Mouse (Mus musculus): Measurements from ENCODE around the gene Acot1.

The Acot1 gene

DNA sequence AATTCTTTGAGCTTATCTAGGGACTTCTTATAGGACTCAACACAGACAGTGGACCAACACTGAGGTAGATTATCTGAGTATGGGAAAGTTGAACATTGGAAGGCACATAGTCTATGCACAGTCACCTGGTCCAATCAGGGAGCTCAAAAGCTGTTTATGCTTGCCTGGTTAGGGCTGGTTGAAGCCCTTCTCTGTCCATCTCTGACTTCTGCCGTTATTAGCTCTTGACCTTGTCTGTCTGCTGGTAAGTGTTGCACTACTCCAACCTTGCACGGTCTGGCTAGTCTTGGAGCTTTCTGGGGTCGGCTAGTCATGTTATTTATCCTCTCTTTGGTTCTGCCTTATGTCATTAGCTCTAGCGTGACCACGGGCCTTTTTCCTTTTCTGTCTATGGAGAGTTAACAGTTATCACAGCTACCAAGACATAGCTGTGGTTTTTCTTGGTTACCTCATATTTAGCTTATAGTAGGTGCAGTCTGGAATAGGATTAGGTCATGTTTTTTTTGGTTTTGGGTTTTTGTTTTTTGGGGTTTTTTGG is 42.7 kb downstream of the Acot1 start, which contains the start of gene Acot3:
Gene Acot3, plus strand, starts transcription at position 208 of the 538 bp plus-strand sequence.
- in situ Hi-C loops (cut with MboI; ENCODE audit: low pct_unique_long_range_greater_than_20kb in 1 of 2, low sequenced_read_pairs in 2 of 2, unreplicated experiment in 1 of 2) = loop anchor here (25.0 kb wide), 2 partner anchors 265 to 340 kb away; no protein-coding TSS in a partner anchor

DNA sequence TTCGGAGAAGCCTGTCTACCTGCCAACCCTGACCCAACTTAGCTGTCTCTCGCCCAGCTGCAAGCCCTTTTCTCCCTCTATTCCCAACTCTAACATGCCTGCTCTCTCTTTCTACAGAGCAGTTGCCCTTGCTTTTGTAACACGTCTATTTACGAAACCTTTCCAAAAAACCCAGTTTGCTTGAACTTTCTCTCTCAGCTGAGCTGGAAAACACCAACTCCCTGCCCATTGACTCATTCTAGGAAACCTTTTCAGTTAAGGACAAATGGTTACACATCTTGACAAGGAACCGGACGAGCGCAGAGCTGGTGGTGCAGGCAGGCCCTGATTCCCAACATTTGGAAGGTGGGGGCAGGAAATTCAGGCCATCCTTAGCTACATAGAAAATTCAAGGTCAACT is 43.3 kb downstream of the Acot1 start:
- in situ Hi-C loops (cut with MboI; ENCODE audit: low pct_unique_long_range_greater_than_20kb in 1 of 2, low sequenced_read_pairs in 2 of 2, unreplicated experiment in 1 of 2) = loop anchor here (25.0 kb wide), 2 partner anchors 265 to 340 kb away; no protein-coding TSS in a partner anchor

DNA sequence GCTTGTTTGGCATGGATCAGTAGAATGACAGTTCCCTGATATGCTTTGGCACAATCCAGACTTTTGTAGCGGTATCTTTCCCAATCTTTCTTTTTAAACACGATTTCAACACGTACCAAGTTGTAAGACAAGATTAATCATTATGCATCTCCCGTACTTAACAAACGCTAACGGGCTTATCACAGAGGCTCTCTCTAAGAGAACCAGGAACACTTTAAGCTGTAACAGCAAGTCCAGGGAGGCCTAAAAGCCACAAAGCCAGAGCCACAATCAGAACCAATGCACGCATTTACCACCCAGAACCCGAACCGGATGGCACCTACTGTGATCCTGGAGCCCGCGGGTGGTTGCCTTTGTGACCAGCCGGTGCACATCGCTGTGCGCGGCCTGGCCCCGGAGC is 43.9 kb downstream of the Acot1 start:
- in situ Hi-C loops (cut with MboI; ENCODE audit: low pct_unique_long_range_greater_than_20kb in 1 of 2, low sequenced_read_pairs in 2 of 2, unreplicated experiment in 1 of 2) = loop anchor here (25.0 kb wide), 2 partner anchors 266 to 341 kb away; no protein-coding TSS in a partner anchor

DNA sequence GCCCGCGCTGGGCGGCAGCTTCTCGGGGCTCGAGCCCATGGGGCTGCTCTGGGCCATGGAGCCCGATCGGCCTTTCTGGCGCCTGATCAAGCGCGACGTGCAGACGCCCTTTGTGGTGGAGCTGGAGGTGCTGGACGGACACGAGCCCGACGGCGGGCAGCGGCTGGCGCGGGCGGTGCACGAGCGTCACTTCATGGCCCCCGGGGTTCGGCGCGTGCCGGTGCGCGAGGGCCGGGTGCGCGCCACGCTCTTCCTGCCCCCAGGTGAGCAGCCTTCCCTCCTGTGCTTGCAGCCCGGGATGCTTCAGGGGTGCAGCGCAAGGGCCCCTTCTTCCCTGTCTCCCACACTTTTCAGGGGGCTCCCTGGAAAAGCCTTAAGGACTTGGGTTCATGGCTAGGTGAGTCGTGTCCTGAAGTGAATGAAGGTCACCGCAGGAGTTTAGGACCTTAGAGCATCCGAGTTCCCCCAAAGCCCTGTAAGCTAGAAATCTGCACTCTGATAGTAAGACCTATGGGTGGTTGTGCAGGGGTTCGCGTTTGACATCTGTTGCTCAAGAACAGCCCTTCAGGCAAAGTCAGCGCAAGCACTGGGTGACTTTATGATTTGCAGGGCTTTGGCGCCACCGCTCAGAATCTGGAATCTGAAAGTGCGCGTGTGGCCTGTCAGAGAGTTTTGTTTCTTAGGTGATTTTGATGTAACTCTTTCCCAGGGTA is 44.5 kb downstream of the Acot1 start:
- in situ Hi-C loops (cut with MboI; ENCODE audit: low pct_unique_long_range_greater_than_20kb in 1 of 2, low sequenced_read_pairs in 2 of 2, unreplicated experiment in 1 of 2) = loop anchor here (25.0 kb wide), 2 partner anchors 267 to 342 kb away; no protein-coding TSS in a partner anchor

DNA sequence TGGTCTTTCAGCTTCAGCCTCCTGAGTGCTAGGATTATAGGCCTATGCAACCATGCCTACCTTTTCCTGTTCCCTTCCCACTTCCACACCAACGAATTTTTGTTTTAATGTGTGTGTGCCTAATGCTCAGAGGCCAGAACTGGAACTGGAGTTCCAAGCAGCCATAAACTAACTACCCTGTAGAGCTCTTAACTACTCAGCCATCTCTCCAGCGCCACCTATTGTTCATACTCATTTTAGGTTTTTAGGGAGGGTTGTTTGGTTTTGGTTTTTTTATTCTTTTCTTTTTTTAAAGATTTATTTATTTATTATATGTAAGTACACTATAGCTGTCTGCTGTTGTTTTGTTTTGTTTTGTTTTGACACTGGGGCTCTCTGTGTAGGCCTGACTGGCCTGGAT is 51.7 kb downstream of the Acot1 start:
- in situ Hi-C loops (cut with MboI; ENCODE audit: low pct_unique_long_range_greater_than_20kb in 1 of 2, low sequenced_read_pairs in 2 of 2, unreplicated experiment in 1 of 2) = loop anchor here (5.0 to 25.0 kb wide), 3 partner anchors 99 to 349 kb away; no protein-coding TSS in a partner anchor

DNA sequence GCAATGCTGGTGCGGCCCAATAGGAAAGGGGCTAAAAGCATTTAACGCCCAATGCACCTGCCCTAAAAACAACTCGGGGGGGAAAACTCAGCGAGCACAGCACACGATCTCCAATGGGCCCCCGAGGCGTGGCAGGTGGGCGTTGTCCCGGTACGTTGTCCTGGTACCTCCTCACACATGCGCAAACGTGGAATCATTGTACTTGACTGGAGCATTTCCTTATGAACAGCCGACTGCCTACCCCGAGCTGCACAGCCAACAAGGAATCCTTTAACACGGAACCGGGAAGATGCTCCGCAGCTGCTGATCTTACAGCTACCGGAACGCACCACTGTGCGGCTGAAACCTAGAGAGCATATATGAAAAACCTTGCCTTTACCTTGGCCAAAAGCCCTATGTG is 53.0 kb downstream of the Acot1 start:
- in situ Hi-C loops (cut with MboI; ENCODE audit: low pct_unique_long_range_greater_than_20kb in 1 of 2, low sequenced_read_pairs in 2 of 2, unreplicated experiment in 1 of 2) = loop anchor here (5.0 to 25.0 kb wide), 3 partner anchors 100 to 350 kb away; no protein-coding TSS in a partner anchor

DNA sequence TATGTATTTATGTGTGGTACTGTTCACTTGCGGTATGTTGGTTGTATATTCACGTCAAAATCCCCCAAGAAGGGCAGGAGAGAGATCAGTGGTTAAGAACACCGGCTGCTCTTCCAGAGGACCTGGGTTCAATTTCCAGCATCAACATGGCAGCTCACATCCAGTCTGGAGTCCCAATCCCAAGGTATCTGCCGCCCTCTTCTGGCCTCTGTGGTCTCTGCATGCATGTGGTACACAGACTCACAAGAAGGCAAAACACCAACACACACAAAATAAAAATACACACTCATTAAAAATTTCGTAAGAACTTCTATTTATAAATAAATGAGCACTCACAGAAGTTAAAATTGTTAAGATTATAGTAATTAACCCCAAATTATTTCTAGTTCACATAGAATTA is 53.9 kb downstream of the Acot1 start:
- in situ Hi-C loops (cut with MboI; ENCODE audit: low pct_unique_long_range_greater_than_20kb in 1 of 2, low sequenced_read_pairs in 2 of 2, unreplicated experiment in 1 of 2) = loop anchor here (5.0 to 25.0 kb wide), 3 partner anchors 101 to 351 kb away; no protein-coding TSS in a partner anchor

DNA sequence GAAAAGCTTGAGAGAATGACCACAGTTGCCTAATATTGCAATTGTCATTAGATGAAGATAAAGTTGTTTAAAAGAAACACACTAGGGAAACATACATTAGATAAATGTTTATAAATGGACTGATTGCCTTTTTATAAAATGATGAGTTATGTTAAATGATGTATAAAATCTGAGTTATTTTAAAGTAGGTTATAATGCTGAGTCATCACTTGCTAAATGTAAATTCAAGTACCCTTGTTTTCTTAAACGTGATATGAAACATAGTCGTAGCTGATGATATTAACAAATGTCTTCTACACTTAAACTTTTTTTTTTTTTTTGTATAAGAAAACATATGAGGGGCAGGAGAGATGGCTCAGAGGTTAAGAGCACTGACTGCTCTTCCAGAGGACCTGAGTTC is 54.5 kb downstream of the Acot1 start:
- in situ Hi-C loops (cut with MboI; ENCODE audit: low pct_unique_long_range_greater_than_20kb in 1 of 2, low sequenced_read_pairs in 2 of 2, unreplicated experiment in 1 of 2) = loop anchor here (5.0 to 25.0 kb wide), 3 partner anchors 102 to 352 kb away; no protein-coding TSS in a partner anchor

DNA sequence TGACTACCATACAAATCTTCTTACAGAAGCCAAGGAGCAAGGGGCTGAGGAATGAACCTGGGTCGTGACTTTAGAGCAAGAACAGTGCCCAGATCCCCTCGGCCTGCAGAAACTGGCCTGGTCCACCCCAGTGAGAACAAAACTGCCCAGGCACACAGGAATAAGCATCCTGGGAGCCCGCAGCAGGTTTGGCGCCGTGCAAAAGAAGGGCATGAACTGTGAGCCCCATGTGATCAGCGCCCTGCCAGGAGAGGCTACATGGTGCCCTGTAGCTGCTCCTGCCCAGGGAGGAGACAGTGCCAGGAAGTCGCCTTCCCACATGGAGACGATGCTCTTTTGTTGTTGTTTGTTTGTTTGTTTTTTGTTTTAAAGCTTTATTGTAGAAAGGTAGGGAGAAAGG is 55.3 kb downstream of the Acot1 start:
- in situ Hi-C loops (cut with MboI; ENCODE audit: low pct_unique_long_range_greater_than_20kb in 1 of 2, low sequenced_read_pairs in 2 of 2, unreplicated experiment in 1 of 2) = loop anchor here (5.0 to 25.0 kb wide), 3 partner anchors 102 to 352 kb away; no protein-coding TSS in a partner anchor

DNA sequence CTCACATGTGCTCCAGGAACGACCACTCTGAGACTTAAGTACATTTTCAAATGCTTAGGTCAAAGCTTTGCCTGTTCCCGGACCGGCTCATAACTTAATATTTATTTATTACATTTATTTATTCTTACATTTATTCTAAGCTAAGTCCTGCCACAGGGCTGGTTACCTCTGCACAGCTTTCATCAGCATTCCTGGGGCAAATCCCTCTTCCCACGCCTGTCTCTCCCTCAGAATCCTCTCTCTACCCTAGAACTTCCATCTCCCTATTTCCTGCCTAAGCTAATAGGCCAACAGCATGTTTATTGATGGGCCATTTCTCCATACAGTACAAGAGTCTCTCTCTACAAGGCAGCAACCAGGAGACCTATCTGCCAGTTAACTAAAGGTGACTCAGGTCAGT is 58.5 kb downstream of the Acot1 start:
- in situ Hi-C loops (cut with MboI; ENCODE audit: low pct_unique_long_range_greater_than_20kb in 1 of 2, low sequenced_read_pairs in 2 of 2, unreplicated experiment in 1 of 2) = loop anchor here (25.0 kb wide), 2 partner anchors 280 to 355 kb away; no protein-coding TSS in a partner anchor

Measured in mouse embryonic stem cell (cell line).